Mouse (Mus musculus) brain, adult 2 months (tissue): ENCODE measurements around the gene Spint2.
"Not testable (repeated sequence)": the region's sequence is repeated elsewhere in the genome, so short reads cannot be mapped to it uniquely, and the experiment has no call there.

Source experiments
- DNase-seq: peaks from one replicate; pipeline ENCODE4 v3.0.0; 2011; ENCODE audit warnings: low read depth, low spot score

Gene Spint2

DNA sequence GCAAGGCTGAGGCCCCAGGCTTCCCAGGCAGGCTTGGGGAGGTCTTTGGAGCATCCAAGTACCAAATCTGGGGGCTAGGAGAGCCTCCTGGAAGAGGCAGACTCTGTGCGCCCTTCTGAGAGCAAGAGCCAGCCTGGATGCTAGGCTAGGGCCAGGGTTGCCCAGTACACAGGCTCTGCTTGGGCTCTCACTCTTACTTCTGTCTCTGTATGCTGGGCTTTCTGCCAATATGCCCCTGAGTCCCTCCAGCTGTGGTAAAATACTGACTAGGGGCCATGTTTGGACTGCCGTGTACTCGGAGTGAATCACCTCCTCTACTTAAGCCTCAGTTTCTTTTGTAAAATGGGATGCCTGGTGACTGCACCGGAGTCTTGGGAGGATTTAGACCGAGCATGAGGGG is 35.7 kb downstream of the Spint2 start:
- no peak for DNase-seq

GRCm38 (mm10) chr7:29244732-29245416 is 36.8 kb downstream of the Spint2 start:
- DNase-seq = no peak

- DNase-seq = peak; percentile 100
Observed at GRCm38 (mm10) chr7:29238019-29238967, 43.4 kb downstream of the Spint2 start, which contains the start of gene Yif1b. Gene Yif1b (plus strand): TSS chr7:29238329.

DNA sequence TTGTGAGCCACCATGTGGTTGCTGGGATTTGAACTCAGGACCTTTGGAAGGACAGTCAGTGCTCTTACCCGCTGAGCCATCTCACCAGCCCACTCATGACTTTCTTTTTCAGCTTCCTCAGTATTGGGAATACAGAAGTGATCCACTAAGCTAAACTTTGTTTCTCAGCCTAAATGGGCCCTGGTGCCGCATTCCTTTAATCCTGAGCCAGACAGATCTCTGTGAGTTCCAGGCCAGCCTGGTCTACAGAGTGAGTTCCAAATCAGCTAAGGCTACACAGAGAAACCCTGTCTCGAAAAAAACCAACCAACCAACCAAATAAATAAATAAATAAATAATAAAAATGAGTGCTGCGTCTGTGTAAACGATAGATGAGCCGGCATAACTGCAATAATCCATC is 44.1 kb downstream of the Spint2 start:
- DNase-seq = not testable (repeated sequence)

DNA sequence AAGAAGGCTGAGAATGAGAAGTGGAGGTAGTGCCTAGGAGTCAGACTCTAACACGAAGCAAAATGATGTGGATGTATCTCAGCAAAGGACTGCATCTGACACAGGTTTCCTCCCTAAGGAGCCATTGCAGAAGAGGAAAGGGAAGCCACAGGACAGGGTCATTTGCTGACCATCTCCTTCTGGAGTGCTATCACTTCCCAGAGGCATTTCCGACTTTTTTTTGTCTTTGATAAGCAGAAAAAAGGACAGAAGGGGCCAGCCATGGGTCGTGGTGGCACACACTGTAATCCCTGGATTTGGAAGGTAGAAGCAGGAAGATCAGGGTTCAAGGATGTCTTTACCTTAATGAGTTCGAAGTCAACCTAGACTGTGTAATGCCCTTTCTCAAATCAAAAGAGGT is 45.1 kb downstream of the Spint2 start:
- no peak for DNase-seq

DNA sequence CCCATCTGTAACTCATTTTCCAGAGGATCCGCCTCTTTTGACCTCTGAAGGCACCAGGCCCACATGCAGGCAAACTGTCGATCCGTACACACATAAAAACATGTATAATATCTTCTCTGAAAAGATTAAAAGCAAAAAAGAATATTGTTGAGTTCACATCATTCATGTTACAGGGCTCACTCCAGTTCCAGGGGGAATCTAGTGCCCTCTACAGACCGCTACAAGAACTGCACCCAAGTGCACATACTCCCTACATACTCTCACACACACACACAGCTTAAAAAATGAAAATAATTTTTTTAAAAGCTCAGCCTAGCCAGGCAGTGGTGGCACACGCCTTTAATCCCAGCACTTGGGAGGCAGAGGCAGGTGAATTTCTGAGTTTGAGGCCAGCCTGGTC is 47.1 kb downstream of the Spint2 start:
- no peak for DNase-seq

DNA sequence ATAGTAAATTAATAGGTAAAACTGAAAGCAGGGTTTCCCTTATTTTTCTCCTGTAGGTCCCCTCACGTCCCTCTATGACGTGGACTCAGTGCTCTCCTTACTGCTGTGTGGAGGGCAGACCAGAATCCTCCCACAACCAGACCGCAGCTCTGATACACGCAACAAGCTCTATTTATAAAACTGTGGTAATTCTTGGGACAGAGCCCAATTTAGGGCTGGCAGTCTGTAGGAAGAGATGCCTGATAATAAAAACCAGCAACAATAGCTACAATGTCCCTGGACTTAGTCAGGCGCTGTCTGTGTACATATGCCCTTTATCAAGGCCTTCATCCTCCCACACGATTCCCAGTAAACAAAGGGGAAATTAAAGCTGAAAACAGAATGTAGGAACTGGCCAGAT is 48.0 kb downstream of the Spint2 start:
- DNase-seq = peak; percentile 80

DNA sequence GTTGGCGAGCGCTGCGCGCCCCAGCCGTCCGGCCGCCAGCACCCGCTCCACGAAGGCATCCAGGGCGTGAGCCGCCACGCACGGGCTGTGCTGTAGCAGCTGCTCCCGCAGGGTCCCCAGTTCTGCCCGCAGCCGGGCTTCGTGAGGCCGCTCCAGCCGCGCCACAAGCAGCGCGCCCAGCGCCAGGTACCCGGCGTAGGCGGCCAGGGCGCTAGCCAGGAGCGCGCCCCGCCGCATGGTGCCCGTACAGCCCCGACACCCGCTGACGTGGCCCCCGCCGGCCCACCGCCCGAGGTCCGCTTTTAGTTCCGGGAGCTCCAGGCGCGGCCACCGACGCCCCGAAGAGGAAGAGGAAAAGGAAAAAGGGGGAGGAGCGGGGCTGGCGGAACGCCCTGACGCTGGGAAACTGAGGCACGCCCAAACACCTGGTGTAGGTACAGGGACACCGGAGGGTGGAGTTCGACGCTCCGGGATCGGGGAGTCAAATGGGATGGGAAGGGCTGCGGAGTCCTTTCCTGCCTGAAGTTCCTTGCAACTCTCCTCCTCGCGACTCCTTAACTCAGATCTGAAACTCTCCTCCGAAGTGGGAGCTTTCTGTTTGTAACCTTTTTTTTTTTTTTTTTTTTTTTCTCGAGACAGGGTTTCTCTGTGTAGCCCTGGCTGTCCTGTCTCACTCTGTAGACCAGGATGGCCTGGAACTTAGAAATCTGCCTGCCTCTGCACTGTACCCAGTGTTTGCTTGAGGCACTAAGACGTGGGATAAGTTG is 49.3 kb downstream of the Spint2 start, which contains the start of gene Kcnk6:
TSS of gene Kcnk6 (minus strand) at position 269 of the 767 bp plus-strand sequence.
- no peak for DNase-seq

GRCm38 (mm10) chr7:29231517-29231916 is 50.2 kb downstream of the Spint2 start:
- DNase-seq = no peak

DNA sequence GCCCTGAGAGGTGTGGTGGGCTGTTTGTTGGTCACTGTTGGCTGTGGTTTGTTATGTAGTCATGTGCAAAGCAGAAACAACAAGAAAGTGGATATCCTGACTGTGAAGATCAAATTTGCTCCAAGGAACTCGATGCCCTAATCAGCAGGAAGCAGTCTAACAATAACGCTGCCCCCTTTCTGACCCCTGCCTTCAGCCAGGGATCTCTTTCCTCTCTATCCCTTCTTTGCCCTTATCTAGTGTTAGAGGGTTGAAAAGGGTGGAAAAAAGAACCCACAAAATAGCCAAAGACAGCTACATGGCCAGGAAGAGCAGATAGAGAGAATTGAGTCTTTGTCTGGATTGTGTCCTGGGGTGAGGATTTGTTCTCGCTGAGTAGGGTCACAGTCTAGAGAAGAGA is 51.2 kb downstream of the Spint2 start:
- DNase-seq = no peak

- DNase-seq = no peak
Observed at GRCm38 (mm10) chr7:29228202-29228601, 53.5 kb downstream of the Spint2 start.

DNA sequence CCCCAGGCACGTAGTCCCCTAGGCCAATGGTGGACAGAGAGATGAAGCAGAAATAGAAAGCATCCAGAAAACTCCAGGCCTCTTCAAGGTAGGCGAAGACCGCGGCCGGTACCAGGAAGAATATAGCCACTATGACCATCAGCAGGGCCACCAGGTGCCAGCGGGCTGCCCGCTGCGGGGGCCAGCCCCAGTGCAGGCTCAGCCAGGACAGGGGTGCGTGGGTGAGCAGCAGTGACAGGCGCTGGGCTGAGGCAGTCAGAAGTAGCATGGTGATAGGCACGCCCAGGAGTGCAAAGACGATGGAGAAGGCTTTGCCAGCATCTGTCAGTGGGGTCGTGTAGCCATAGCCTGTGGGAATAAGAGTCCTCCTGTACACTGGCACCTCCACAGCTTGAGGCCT is 56.2 kb downstream of the Spint2 start:
- DNase-seq = no peak

DNA sequence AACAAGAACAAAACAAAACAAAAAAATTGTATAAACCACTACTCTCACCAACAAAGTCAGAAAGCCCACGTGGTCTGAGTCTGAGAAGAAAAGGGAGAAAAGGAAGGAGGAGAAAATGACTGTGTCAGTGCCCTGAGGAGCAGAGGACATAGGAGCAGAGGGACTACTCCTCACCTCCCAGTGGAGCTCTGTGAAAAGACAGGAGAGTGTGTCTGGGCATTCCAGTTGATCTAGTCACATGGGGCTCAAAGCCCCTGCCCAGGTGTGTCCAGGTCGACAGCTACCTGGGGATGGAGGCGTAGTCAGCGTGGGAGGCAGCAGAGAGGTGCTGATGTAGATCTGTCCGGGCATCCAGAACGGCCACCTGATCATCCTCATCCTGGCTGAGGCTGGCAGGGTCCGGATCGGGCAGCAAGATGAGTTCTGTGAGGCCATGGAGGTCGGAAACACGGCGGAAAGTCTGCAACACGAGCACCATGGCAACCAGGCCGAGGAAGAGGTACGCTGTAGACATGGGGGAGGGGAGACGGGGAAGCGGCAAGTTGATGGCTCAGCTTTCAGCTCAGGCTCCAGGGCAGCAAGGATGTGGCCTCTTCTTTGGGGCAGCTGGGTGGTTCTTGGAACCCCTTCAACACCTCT is 56.8 kb downstream of the Spint2 start:
- DNase-seq = peak; percentile 56

- no peak for DNase-seq
Observed at GRCm38 (mm10) chr7:29214846-29215245, 66.9 kb downstream of the Spint2 start.

GRCm38 (mm10) chr7:29214236-29214635 is 67.5 kb downstream of the Spint2 start:
- DNase-seq = no peak

DNA sequence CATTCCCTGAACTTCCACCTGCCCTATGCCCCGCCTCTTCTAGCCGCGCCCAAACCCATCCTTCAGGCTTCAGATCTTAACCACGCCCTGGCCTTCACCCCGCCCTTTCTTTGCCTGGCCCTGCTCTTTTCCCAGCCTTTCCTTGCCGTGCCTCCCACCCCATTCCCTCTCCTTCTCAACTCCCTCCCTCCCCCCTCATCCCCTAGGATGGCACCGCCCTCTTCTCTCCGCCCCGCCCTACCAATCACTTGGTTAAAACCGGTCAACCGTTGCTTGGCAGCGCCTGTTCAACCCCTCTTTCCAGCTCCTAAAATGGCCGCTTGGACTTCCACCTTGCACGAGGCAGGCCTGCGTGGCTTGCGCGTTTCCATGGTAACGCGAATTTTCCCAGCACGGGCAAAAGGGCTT is 68.0 kb downstream of the Spint2 start, which contains the start of gene Catsperg1:
TSS of gene Catsperg1 (minus strand) at position 361 of the 408 bp plus-strand sequence.
- DNase-seq = peak; percentile 65

DNA sequence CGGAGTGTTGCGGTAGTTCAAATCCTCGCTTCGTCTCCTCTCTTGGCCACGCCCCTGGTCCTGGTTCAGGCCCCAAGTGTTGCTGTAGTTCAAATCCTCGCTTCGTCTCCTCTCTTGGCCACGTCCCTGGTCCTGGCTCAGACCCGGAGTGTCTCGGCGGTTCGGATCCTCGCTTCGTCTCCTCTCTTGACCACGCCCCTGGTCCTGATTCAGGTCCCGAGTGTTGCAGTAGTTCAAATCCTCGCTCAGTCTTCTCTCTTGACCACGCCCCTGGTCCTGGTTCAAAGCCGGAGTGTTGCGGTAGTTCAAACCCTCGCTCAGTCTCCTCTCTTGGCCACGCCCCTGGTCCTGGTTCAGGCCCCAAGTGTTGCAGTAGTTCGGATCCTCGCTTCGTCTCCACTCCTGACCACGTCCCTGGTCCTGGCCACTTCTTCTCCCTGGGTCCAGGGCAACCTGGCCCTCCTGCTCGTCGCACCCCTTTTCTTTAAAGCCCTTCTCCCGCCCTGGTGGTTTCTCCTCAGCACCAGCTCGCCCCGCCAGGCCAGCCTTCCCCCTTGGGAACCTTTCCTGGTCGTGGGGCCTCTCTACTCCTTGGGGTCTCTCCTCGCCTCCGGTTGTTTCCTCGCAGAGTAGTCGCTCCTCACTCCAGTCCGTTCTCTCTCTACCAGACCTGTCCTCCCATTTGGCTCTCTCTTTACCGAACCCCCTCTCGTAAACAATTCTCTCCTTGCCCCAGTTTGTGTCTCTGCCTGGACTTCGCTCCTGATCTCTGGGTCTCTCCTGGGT is 68.7 kb downstream of the Spint2 start:
- DNase-seq = not testable (repeated sequence)

- no peak for DNase-seq
Observed at GRCm38 (mm10) chr7:29212199-29212765, 69.4 kb downstream of the Spint2 start.

DNA sequence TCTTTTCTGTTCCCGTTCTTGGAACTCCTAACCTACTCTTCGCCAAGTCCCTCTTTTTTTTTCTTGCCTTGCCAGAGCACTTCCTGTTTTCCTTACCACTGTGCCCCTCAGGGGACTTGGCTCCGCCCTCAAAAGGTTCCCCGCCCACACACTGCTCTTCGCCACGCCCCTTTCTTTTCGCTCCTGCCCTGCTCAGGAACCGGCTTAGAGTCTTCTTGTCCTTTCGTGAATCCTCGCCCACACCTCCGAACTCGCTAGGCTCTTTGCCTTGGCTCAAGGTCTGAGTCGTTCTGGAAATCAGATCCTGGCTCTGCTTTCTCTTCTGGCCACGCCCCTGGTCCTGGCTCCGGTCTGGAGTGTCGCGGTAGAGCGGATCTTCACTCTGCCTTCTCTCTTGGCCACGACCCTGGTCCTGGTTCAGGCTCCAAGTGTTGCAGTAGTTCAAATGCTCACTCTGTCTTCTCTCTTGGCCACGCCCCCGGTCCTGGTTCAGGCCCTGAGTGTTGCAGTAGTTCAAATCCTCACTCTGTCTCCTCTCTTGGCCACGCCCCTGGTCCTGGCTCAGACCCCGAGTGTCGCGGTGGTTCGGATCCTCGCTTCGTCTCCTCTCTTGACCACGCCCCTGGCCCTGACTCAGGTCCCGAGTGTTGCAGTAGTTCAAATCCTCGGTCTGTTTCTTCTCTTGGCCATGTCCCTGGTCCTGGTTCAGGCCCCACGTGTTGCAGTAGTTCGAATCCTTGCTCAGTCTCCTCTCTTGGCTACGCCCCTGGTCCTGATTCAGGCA is 70.1 kb downstream of the Spint2 start:
- DNase-seq = peak; percentile 58
